Mouse (Mus musculus): ENCODE data around the gene Stpg4. TPM values are rescaled to one million over a fixed set of nuclear protein-coding genes. Genes with fewer than 3 reads are reported as not detected.

Stpg4 gene
- not detected in 2 replicates for polyA plus RNA-seq (2012; rRNA removed)

DNA sequence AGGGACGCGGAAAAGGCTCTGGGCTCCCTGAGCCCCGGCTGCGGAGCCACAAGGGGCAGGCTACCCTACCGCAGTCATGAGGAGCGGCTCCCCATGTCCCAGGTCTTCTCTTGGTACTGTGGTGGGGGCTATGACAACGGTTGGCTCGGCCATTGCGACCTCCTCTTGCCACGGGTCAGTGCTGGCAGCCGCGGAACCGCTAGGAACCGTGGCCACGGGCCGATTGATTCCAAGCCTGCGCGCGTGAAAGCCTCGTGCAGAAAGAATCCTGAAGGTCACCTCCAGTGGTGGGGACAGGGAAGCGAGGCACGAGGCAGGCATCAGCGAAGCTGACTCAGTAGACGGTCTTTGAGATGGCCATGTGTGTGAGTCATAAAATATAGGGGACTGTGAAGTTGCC, at the start of gene Stpg4:
Gene Stpg4 (minus strand): TSS at position 231 of the 400 bp plus-strand sequence.
- TF ChIP-seq POLR2A (IDR thresholded peaks at IDR 0.05; ENCODE audit: low read depth, low read length) (no peak), CTCF (IDR thresholded peaks at IDR 0.05; ENCODE audit: extremely low read depth, insufficient read length, insufficient replicate concordance, low read depth, low read length) (no peak)
- 67% methylated on average over 24 of the region's 24 CpGs for WGBS

GRCm38 (mm10) chr17:87475356-87475755, 47.8 kb upstream of the Stpg4 start:
- Histone ChIP-seq H3K4me1 (ENCODE audit: control insufficient read depth, insufficient read depth, insufficient read length, low read length) (peaks cover 23% of the 10 kb centered on the region), H3K27ac (ENCODE audit: insufficient read depth, low read depth, low read length) (no peak overlapping the region), H3K27me3 (ENCODE audit: control insufficient read depth, insufficient read depth, low read length) (no peaks in the 10 kb centered on the region), H3K36me3 (ENCODE audit: control insufficient read depth, insufficient read depth, low read length) (no peaks in the 10 kb centered on the region), H3K4me3 (ENCODE audit: low read depth, low read length) (no peak overlapping the region)
- no peak for TF ChIP-seq POLR2A (IDR thresholded peaks at IDR 0.05; ENCODE audit: low read depth, low read length)
- no peak for TF ChIP-seq CTCF (IDR thresholded peaks at IDR 0.05; ENCODE audit: extremely low read depth, insufficient read length, insufficient replicate concordance, low read depth, low read length)
- 68% methylated on average over 8 of the region's 8 CpGs for WGBS

More for the DNA sequence above, at the start of gene Stpg4:
- Histone ChIP-seq H3K4me1 (ENCODE audit: control insufficient read depth, insufficient read depth, insufficient read length, low read length) (no peaks in the 10 kb centered on the region), H3K27me3 (ENCODE audit: control insufficient read depth, insufficient read depth, low read length) (no peaks in the 10 kb centered on the region), H3K4me3 (ENCODE audit: low read depth, low read length) (no peak within 1 kb of the TSS), H3K27ac (ENCODE audit: insufficient read depth, low read depth, low read length) (no peak within 1 kb of the TSS), H3K36me3 (ENCODE audit: control insufficient read depth, insufficient read depth, low read length) (peaks cover 15% of the 10 kb centered on the region)

GRCm38 (mm10) chr17:87474501-87474795, 46.9 kb upstream of the Stpg4 start:
- peak overlapping the region; percentile 33 for H3K27ac ChIP-seq (ENCODE audit: insufficient read depth, low read depth, low read length)
- peak overlapping the region; percentile 53 for H3K4me3 ChIP-seq (ENCODE audit: low read depth, low read length)
- no peaks in the 10 kb centered on the region for H3K36me3 ChIP-seq (ENCODE audit: control insufficient read depth, insufficient read depth, low read length)
- no peaks in the 10 kb centered on the region for H3K27me3 ChIP-seq (ENCODE audit: control insufficient read depth, insufficient read depth, low read length)
- TF ChIP-seq CTCF (IDR thresholded peaks at IDR 0.05; ENCODE audit: extremely low read depth, insufficient read length, insufficient replicate concordance, low read depth, low read length) (no peak), POLR2A (IDR thresholded peaks at IDR 0.05; ENCODE audit: low read depth, low read length) (no peak)
- WGBS, result 1% methylated on average over 7 of the region's 7 CpGs
- H3K4me1 ChIP-seq (ENCODE audit: control insufficient read depth, insufficient read depth, insufficient read length, low read length), result peaks cover 23% of the 10 kb centered on the region

GRCm38 (mm10) chr17:87473736-87474500, 46.4 kb upstream of the Stpg4 start:
- TF ChIP-seq POLR2A (IDR thresholded peaks at IDR 0.05; ENCODE audit: low read depth, low read length) (no peak), CTCF (IDR thresholded peaks at IDR 0.05; ENCODE audit: extremely low read depth, insufficient read length, insufficient replicate concordance, low read depth, low read length) (no peak)
- Histone ChIP-seq H3K4me3 (ENCODE audit: low read depth, low read length) (peak overlapping the region; percentile 53), H3K27me3 (ENCODE audit: control insufficient read depth, insufficient read depth, low read length) (no peaks in the 10 kb centered on the region), H3K27ac (ENCODE audit: insufficient read depth, low read depth, low read length) (peak overlapping the region; percentile 33), H3K4me1 (ENCODE audit: control insufficient read depth, insufficient read depth, insufficient read length, low read length) (peaks cover 23% of the 10 kb centered on the region), H3K36me3 (ENCODE audit: control insufficient read depth, insufficient read depth, low read length) (no peaks in the 10 kb centered on the region)
- 3% methylated on average over 23 of the region's 23 CpGs for WGBS

GRCm38 (mm10) chr17:87473441-87473735, 45.8 kb upstream of the Stpg4 start:
- H3K27ac ChIP-seq (ENCODE audit: insufficient read depth, low read depth, low read length), result no peak overlapping the region
- H3K27me3 ChIP-seq (ENCODE audit: control insufficient read depth, insufficient read depth, low read length), result no peaks in the 10 kb centered on the region
- WGBS, result 42% methylated on average over 9 of the region's 9 CpGs
- peaks cover 19% of the 10 kb centered on the region for H3K4me1 ChIP-seq (ENCODE audit: control insufficient read depth, insufficient read depth, insufficient read length, low read length)
- peak overlapping the region; percentile 53 for H3K4me3 ChIP-seq (ENCODE audit: low read depth, low read length)
- no peaks in the 10 kb centered on the region for H3K36me3 ChIP-seq (ENCODE audit: control insufficient read depth, insufficient read depth, low read length)
- no peak for TF ChIP-seq CTCF (IDR thresholded peaks at IDR 0.05; ENCODE audit: extremely low read depth, insufficient read length, insufficient replicate concordance, low read depth, low read length)
- no peak for TF ChIP-seq POLR2A (IDR thresholded peaks at IDR 0.05; ENCODE audit: low read depth, low read length)

DNA sequence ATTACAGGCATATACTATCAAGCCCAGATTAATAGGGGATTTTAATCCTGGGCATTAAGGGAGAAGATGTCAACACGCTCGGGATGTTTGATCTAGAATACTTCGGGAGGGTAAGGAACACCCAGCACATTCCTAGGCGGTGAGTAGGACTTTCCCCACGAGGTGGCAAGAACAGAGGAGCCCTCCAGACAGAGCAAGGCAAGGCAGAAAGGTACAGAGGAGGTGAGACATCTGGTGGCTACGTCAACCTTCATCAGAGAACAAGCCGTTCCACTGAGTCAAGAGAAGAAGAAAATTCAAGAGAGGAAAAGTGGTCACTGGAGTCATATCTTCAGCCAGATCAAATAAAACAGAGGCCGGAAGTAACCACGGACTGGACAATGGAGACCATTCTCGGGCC, 45.3 kb upstream of the Stpg4 start:
- 67% methylated on average over 10 of the region's 10 CpGs for WGBS
- no peak overlapping the region for H3K27ac ChIP-seq (ENCODE audit: insufficient read depth, low read depth, low read length)

DNA sequence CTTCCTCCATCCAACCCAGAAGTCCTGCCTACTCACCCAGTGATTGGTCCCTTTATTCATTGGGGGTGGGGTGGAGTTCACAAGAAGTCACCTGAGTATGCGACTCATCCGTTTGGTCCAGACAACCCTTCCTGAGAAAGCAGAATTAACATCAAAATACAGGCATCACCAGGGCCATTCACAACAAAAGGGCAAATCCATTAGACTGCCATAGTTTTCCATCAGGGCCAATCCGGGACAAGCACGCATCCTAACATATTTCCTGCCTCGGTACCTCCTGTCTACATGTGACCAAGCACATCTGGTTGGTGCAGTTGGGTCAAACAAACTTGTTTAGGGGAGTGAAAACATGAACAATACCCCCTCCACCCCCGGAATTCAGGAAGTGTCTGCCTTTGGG, 44.1 kb upstream of the Stpg4 start:
- no peak for TF ChIP-seq CTCF (IDR thresholded peaks at IDR 0.05; ENCODE audit: extremely low read depth, insufficient read length, insufficient replicate concordance, low read depth, low read length)
- no peak for TF ChIP-seq POLR2A (IDR thresholded peaks at IDR 0.05; ENCODE audit: low read depth, low read length)
- WGBS, result 88% methylated on average over 6 of the region's 6 CpGs

More for the DNA sequence above, 45.3 kb upstream of the Stpg4 start:
- no peaks in the 10 kb centered on the region for H3K36me3 ChIP-seq (ENCODE audit: control insufficient read depth, insufficient read depth, low read length)
- TF ChIP-seq POLR2A (IDR thresholded peaks at IDR 0.05; ENCODE audit: low read depth, low read length) (no peak), CTCF (IDR thresholded peaks at IDR 0.05; ENCODE audit: extremely low read depth, insufficient read length, insufficient replicate concordance, low read depth, low read length) (no peak)
- peaks cover 16% of the 10 kb centered on the region for H3K4me1 ChIP-seq (ENCODE audit: control insufficient read depth, insufficient read depth, insufficient read length, low read length)
- H3K4me3 ChIP-seq (ENCODE audit: low read depth, low read length), result no peak overlapping the region
- H3K27me3 ChIP-seq (ENCODE audit: control insufficient read depth, insufficient read depth, low read length), result no peaks in the 10 kb centered on the region

More for the DNA sequence above, 44.1 kb upstream of the Stpg4 start:
- H3K4me3 ChIP-seq (ENCODE audit: low read depth, low read length), result no peak overlapping the region
- no peaks in the 10 kb centered on the region for H3K36me3 ChIP-seq (ENCODE audit: control insufficient read depth, insufficient read depth, low read length)
- H3K27ac ChIP-seq (ENCODE audit: insufficient read depth, low read depth, low read length), result no peak overlapping the region
- H3K4me1 ChIP-seq (ENCODE audit: control insufficient read depth, insufficient read depth, insufficient read length, low read length), result peaks cover 12% of the 10 kb centered on the region
- no peaks in the 10 kb centered on the region for H3K27me3 ChIP-seq (ENCODE audit: control insufficient read depth, insufficient read depth, low read length)
